Mouse (Mus musculus) testis, adult 2 months (tissue): Measurements from ENCODE around the gene Kank1. TPM values are rescaled to one million over a fixed set of nuclear protein-coding genes. Genes with fewer than 3 reads are reported as not detected.

ENCODE experiments used
- H3K27ac ChIP-seq: fragments of 200-500 bp; 2 replicates; pipeline ENCODE4 v1.5.1; 2012; ENCODE audit warnings: low read depth, low read length; ENCODE audit not compliant: control insufficient read depth, insufficient read depth
- H3K27me3 ChIP-seq: fragments of 200-500 bp; 2 replicates; pipeline ENCODE4 v1.6.1; 2012; ENCODE audit warnings: mild to moderate bottlenecking, low read length, moderate library complexity; ENCODE audit not compliant: control insufficient read depth, insufficient read depth
- H3K36me3 ChIP-seq: fragments of 200-500 bp; 2 replicates; pipeline ENCODE4 v1.6.1; 2012; ENCODE audit warnings: mild to moderate bottlenecking, low read length; ENCODE audit not compliant: control insufficient read depth, insufficient read depth
- H3K4me1 ChIP-seq: fragments of 200-500 bp; 2 replicates; pipeline ENCODE4 v1.6.1; 2012; ENCODE audit warnings: low read length; ENCODE audit not compliant: control insufficient read depth, insufficient read depth
- H3K4me3 ChIP-seq: fragments of 200-500 bp; 2 replicates; pipeline ENCODE4 v1.5.1; 2012; ENCODE audit warnings: low read depth, mild to moderate bottlenecking, low read length, moderate library complexity, mixed read lengths; ENCODE audit not compliant: control insufficient read depth
- CTCF ChIP-seq: fragments of 200-500 bp; IDR thresholded peaks from 2 replicates; pipeline ENCODE4 v1.5.1; 2012; ENCODE audit warnings: low read depth, mild to moderate bottlenecking, inconsistent platforms, low read length, moderate library complexity; ENCODE audit not compliant: control insufficient read depth, insufficient read depth, insufficient replicate concordance
- POLR2A ChIP-seq: fragments of 200-500 bp; IDR thresholded peaks from 2 replicates; pipeline ENCODE4 v1.6.1; 2012; ENCODE audit warnings: low read depth, mild to moderate bottlenecking, inconsistent platforms, low read length, moderate library complexity; ENCODE audit not compliant: control insufficient read depth
- polyA plus RNA-seq: library from polyadenylated mRNA; depleted of rRNA; stranded (reverse); fragments of >200 nt; gene quantifications from 2 replicates; pipeline ENCODE4 v1.2.3, GENCODE M21; 2012

The Kank1 gene
- polyA plus RNA-seq, 1 experiment = 11.0 TPM

- Histone ChIP-seq H3K36me3 (no peaks in the 10 kb centered on the region), H3K27me3 (no peaks in the 10 kb centered on the region), H3K27ac (no peak overlapping the region), H3K4me1 (peaks cover 14% of the 10 kb centered on the region), H3K4me3 (no peak overlapping the region)
- TF ChIP-seq POLR2A = no peak
- no peak for TF ChIP-seq CTCF
These were observed 28.1 kb upstream of the Kank1 start for GRCm38 (mm10) chr19:25208596-25209110.

- TF ChIP-seq CTCF (no peak), POLR2A (no peak)
- Histone ChIP-seq H3K36me3 (no peaks in the 10 kb centered on the region), H3K4me3 (no peak overlapping the region), H3K4me1 (no peaks in the 10 kb centered on the region), H3K27ac (no peak overlapping the region), H3K27me3 (no peaks in the 10 kb centered on the region)
These were observed 16.2 kb upstream of the Kank1 start for GRCm38 (mm10) chr19:25220611-25221010.

GRCm38 (mm10) chr19:25221964-25222640 lies 14.7 kb upstream of the Kank1 start:
- no peak overlapping the region for H3K4me3 ChIP-seq
- TF ChIP-seq POLR2A = no peak
- TF ChIP-seq CTCF = no peak
- no peaks in the 10 kb centered on the region for H3K36me3 ChIP-seq
- H3K4me1 ChIP-seq = no peaks in the 10 kb centered on the region
- H3K27ac ChIP-seq = no peak overlapping the region
- H3K27me3 ChIP-seq = no peaks in the 10 kb centered on the region

GRCm38 (mm10) chr19:25230058-25230974 lies 6.5 kb upstream of the Kank1 start:
- no peaks in the 10 kb centered on the region for H3K36me3 ChIP-seq

GRCm38 (mm10) chr19:25230975-25231334 lies 5.8 kb upstream of the Kank1 start:
- no peak for TF ChIP-seq CTCF
- no peak for TF ChIP-seq POLR2A
- no peak overlapping the region for H3K4me3 ChIP-seq
- no peak overlapping the region for H3K27ac ChIP-seq
- no peaks in the 10 kb centered on the region for H3K36me3 ChIP-seq
- no peaks in the 10 kb centered on the region for H3K27me3 ChIP-seq
- H3K4me1 ChIP-seq = no peaks in the 10 kb centered on the region

More at GRCm38 (mm10) chr19:25230058-25230974, 6.5 kb upstream of the Kank1 start:
- H3K27me3 ChIP-seq = no peaks in the 10 kb centered on the region
- H3K4me1 ChIP-seq = no peaks in the 10 kb centered on the region
- TF ChIP-seq CTCF = no peak
- TF ChIP-seq POLR2A = no peak
- no peak overlapping the region for H3K4me3 ChIP-seq
- H3K27ac ChIP-seq = no peak overlapping the region

- TF ChIP-seq POLR2A (no peak), CTCF (no peak)
- no peaks in the 10 kb centered on the region for H3K27me3 ChIP-seq
- H3K27ac ChIP-seq = no peak overlapping the region
These were observed 4.7 kb upstream of the Kank1 start for GRCm38 (mm10) chr19:25232032-25232431.

GRCm38 (mm10) chr19:25237492-25238040 lies 791 bp downstream of the Kank1 start:
- Histone ChIP-seq H3K36me3 (no peaks in the 10 kb centered on the region), H3K4me1 (peaks cover 16% of the 10 kb centered on the region), H3K27me3 (no peaks in the 10 kb centered on the region), H3K4me3 (peak overlapping the region; percentile 88), H3K27ac (peak overlapping the region; percentile 21; the same call in 1 of the 2 replicates)
- peak; percentile 8; the same call in 1 of the 2 replicates for TF ChIP-seq CTCF
- no peak for TF ChIP-seq POLR2A

More at GRCm38 (mm10) chr19:25232032-25232431, 4.7 kb upstream of the Kank1 start:
- Histone ChIP-seq H3K4me3 (no peak overlapping the region), H3K36me3 (no peaks in the 10 kb centered on the region), H3K4me1 (peaks cover 8% of the 10 kb centered on the region)
